Mouse (Mus musculus): ENCODE measurements at regions not wholly inside any gene's neighbourhood (a gene's known extent, or its start where the extent isn't known, plus 50 kb on each side); places are given as distances from the start of the nearest gene placed in this dataset.
A peak's percentile ranks its signal among the peaks of the same experiment; 100 is the strongest.

DNA sequence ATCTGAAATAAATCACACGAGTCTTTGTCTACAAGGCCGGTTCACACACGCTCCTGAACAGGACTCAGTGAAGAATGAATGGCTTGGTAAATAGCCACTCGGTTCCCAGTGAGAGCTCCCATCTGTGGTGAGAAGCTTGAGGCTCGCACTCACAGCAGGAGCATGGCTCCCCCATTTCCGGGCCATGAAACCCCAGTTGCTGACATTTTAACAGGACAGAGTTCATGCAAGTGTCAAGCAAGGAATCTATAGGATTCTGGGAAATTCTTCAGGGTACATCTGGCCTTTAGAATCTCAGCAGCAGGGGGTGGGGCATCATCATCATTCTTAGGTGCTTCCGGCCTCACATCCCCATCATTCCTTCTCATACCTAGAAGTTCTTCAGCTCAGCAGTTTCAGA is 371.8 kb downstream of the Adam3 start:
- no peak for ATAC-seq (ENCODE audit: low FRiP score, low TSS enrichment)
- no peaks in the 10 kb centered on the region for H3K27me3 ChIP-seq (ENCODE audit: control insufficient read depth, insufficient read depth, low read length)
- DNase-seq (ENCODE audit: low spot score): no peak
- TF ChIP-seq CTCF (IDR thresholded peaks at IDR 0.05; ENCODE audit: low read depth) (no peak), EP300 (optimal IDR thresholded peaks at IDR 0.05) (no peak)
- no peak overlapping the region for H3K9ac ChIP-seq (ENCODE audit: low read length)
- no peak overlapping the region for H3K27ac ChIP-seq (replicated peaks)
- no peaks in the 10 kb centered on the region for H3K4me1 ChIP-seq (replicated peaks; ENCODE audit: control insufficient read depth, insufficient read depth)
- 66% methylated on average over 7 of the region's 7 CpGs for WGBS
- no peak overlapping the region for H3K4me2 ChIP-seq (replicated peaks; ENCODE audit: low read depth)
- no peak overlapping the region for H3K4me3 ChIP-seq (ENCODE audit: low read depth, low read length)
- no peaks in the 10 kb centered on the region for H3K36me3 ChIP-seq (ENCODE audit: control insufficient read depth, insufficient read depth, low read length)
- no peaks in the 10 kb centered on the region for H3K9me3 ChIP-seq (ENCODE audit: control insufficient read depth, low read length)

GRCm38 (mm10) chr8:24352322-24352721 is 373.3 kb downstream of the Adam3 start:
- Histone ChIP-seq H3K27ac (replicated peaks) (no peak overlapping the region), H3K4me3 (ENCODE audit: low read depth, low read length) (peak overlapping the region; percentile 26), H3K9ac (ENCODE audit: low read length) (no peak overlapping the region), H3K27me3 (ENCODE audit: control insufficient read depth, insufficient read depth, low read length) (no peaks in the 10 kb centered on the region), H3K9me3 (ENCODE audit: control insufficient read depth, low read length) (no peaks in the 10 kb centered on the region), H3K4me2 (replicated peaks; ENCODE audit: low read depth) (peak overlapping the region; percentile 50), H3K4me1 (replicated peaks; ENCODE audit: control insufficient read depth, insufficient read depth) (no peaks in the 10 kb centered on the region), H3K36me3 (ENCODE audit: control insufficient read depth, insufficient read depth, low read length) (no peaks in the 10 kb centered on the region)
- ATAC-seq (ENCODE audit: low FRiP score, low TSS enrichment): no peak
- TF ChIP-seq EP300 (optimal IDR thresholded peaks at IDR 0.05) (no peak), CTCF (IDR thresholded peaks at IDR 0.05; ENCODE audit: low read depth) (no peak)
- no peak for DNase-seq (ENCODE audit: low spot score)
- 22% methylated on average over 9 of the region's 9 CpGs for WGBS

DNA sequence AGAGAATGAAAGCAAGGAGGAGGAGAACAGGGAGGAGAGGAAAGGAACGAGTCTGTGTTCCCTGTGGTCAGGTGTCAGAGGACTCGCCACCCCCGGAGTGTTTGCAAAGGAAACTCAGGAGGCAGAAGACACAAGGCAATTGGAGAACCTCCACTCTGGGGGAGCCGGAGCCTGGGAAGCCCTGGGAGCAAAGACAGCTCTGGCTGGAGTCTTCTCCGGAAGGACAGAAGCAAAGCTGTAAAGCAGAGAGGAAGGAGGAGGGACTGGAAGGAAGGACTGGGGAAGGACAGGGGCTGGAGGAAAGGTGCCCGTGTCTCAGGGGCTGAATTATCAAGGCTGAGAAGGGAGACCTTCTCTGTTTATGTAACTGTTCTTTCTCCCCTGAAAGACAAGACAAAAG is 373.9 kb downstream of the Adam3 start:
- DNase-seq (ENCODE audit: low spot score): peak; percentile 15
- no peak overlapping the region for H3K9ac ChIP-seq (ENCODE audit: low read length)

GRCm38 (mm10) chr8:24346390-24347113 is 379.1 kb downstream of the Adam3 start:
- Histone ChIP-seq H3K4me3 (ENCODE audit: low read depth, low read length) (no peak overlapping the region), H3K27me3 (ENCODE audit: control insufficient read depth, insufficient read depth, low read length) (no peaks in the 10 kb centered on the region), H3K27ac (replicated peaks) (no peak overlapping the region), H3K9ac (ENCODE audit: low read length) (no peak overlapping the region), H3K4me1 (replicated peaks; ENCODE audit: control insufficient read depth, insufficient read depth) (no peaks in the 10 kb centered on the region), H3K9me3 (ENCODE audit: control insufficient read depth, low read length) (no peaks in the 10 kb centered on the region), H3K4me2 (replicated peaks; ENCODE audit: low read depth) (no peak overlapping the region), H3K36me3 (ENCODE audit: control insufficient read depth, insufficient read depth, low read length) (no peaks in the 10 kb centered on the region)
- DNase-seq (ENCODE audit: low spot score): no peak
- 71% methylated on average over 4 of the region's 6 CpGs for WGBS
- no peak for TF ChIP-seq CTCF (IDR thresholded peaks at IDR 0.05; ENCODE audit: low read depth)
- no peak for TF ChIP-seq EP300 (optimal IDR thresholded peaks at IDR 0.05)
- no peak for ATAC-seq (ENCODE audit: low FRiP score, low TSS enrichment)

More for the DNA sequence above, 373.9 kb downstream of the Adam3 start:
- no peak for ATAC-seq (ENCODE audit: low FRiP score, low TSS enrichment)
- 7% methylated on average over 6 of the region's 6 CpGs for WGBS
- Histone ChIP-seq H3K27me3 (ENCODE audit: control insufficient read depth, insufficient read depth, low read length) (no peaks in the 10 kb centered on the region), H3K4me3 (ENCODE audit: low read depth, low read length) (peak overlapping the region; percentile 26), H3K9me3 (ENCODE audit: control insufficient read depth, low read length) (no peaks in the 10 kb centered on the region), H3K4me2 (replicated peaks; ENCODE audit: low read depth) (peak overlapping the region; percentile 50), H3K36me3 (ENCODE audit: control insufficient read depth, insufficient read depth, low read length) (no peaks in the 10 kb centered on the region), H3K4me1 (replicated peaks; ENCODE audit: control insufficient read depth, insufficient read depth) (no peaks in the 10 kb centered on the region), H3K27ac (replicated peaks) (no peak overlapping the region)
- no peak for TF ChIP-seq CTCF (IDR thresholded peaks at IDR 0.05; ENCODE audit: low read depth)
- TF ChIP-seq EP300 (optimal IDR thresholded peaks at IDR 0.05): no peak

DNA sequence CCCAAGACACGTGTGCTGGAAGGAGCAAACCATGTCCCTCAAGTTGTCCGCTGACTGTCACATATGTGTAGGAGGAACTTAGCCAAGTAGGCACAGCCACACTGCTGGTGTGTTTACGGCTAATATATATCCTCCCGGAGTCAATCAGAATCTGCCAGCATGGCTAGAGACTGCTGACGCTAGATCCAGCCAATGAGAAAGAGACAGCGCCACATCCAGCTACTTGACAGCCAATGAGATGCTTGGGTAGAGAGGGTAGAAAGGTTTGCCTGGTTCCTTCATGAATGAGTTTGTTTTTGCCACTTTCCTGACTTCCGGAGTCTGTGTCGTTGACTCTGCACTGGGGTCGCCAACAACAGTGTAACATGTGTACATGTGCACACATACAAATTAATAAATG is 387.0 kb downstream of the Adam3 start:
- no peaks in the 10 kb centered on the region for H3K9me3 ChIP-seq (ENCODE audit: control insufficient read depth, low read length)
- H3K36me3 ChIP-seq (ENCODE audit: control insufficient read depth, insufficient read depth, low read length): no peaks in the 10 kb centered on the region
- H3K4me2 ChIP-seq (replicated peaks; ENCODE audit: low read depth): no peak overlapping the region
- H3K4me1 ChIP-seq (replicated peaks; ENCODE audit: control insufficient read depth, insufficient read depth): no peaks in the 10 kb centered on the region
- H3K27me3 ChIP-seq (ENCODE audit: control insufficient read depth, insufficient read depth, low read length): no peaks in the 10 kb centered on the region
- no peak overlapping the region for H3K27ac ChIP-seq (replicated peaks)
- 90% methylated on average over 9 of the region's 9 CpGs for WGBS
- no peak overlapping the region for H3K4me3 ChIP-seq (ENCODE audit: low read depth, low read length)
- DNase-seq (ENCODE audit: low spot score) (no peak), ATAC-seq (ENCODE audit: low FRiP score, low TSS enrichment) (no peak)
- H3K9ac ChIP-seq (ENCODE audit: low read length): no peak overlapping the region
- TF ChIP-seq EP300 (optimal IDR thresholded peaks at IDR 0.05): no peak
- no peak for TF ChIP-seq CTCF (IDR thresholded peaks at IDR 0.05; ENCODE audit: low read depth)

DNA sequence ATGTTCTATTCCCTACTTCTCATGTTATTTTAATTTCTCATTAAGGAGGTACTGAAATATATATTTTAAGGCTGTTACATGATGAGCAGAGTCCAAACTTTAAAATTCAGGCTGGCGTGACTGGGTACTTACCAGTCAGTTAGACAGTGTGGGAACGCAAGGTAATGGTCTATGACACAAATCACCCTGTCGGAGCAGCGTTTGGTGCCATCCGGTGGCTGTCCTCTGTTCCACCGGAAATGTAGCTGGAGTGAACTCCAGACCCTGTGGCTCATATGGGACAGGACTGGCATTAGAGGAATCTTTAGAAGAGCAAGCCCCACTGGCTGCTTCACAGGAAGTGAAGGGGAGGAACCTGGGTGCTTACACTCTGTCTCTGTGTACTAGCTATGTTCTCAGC is 388.0 kb downstream of the Adam3 start:
- DNase-seq (ENCODE audit: low spot score) (no peak), ATAC-seq (ENCODE audit: low FRiP score, low TSS enrichment) (no peak)
- Histone ChIP-seq H3K4me2 (replicated peaks; ENCODE audit: low read depth) (no peak overlapping the region), H3K36me3 (ENCODE audit: control insufficient read depth, insufficient read depth, low read length) (no peaks in the 10 kb centered on the region), H3K27me3 (ENCODE audit: control insufficient read depth, insufficient read depth, low read length) (no peaks in the 10 kb centered on the region), H3K9ac (ENCODE audit: low read length) (no peak overlapping the region), H3K4me1 (replicated peaks; ENCODE audit: control insufficient read depth, insufficient read depth) (no peaks in the 10 kb centered on the region), H3K9me3 (ENCODE audit: control insufficient read depth, low read length) (no peaks in the 10 kb centered on the region), H3K4me3 (ENCODE audit: low read depth, low read length) (no peak overlapping the region), H3K27ac (replicated peaks) (no peak overlapping the region)
- TF ChIP-seq CTCF (IDR thresholded peaks at IDR 0.05; ENCODE audit: low read depth): peak; percentile 59
- TF ChIP-seq EP300 (optimal IDR thresholded peaks at IDR 0.05): no peak
- 53% methylated on average over 6 of the region's 6 CpGs for WGBS

Measured in stomach, postnatal 0 days (tissue).